Mouse (Mus musculus) heart, embryonic 11.5 days (tissue): ENCODE data around the gene Ttc23. TPM values are rescaled to one million over a fixed set of nuclear protein-coding genes. Genes with fewer than 3 reads are reported as not detected.
A peak's percentile ranks its signal among the peaks of the same experiment; 100 is the strongest.

Experiments
- ATAC-seq: fragments of 200-750 bp; cut with Nextera tagmentation; replicated peaks from 2 replicates; pipeline ENCODE4 v1.8.0; 2017; ENCODE audit warnings: moderate library complexity; ENCODE audit not compliant: insufficient number of reproducible peaks, low FRiP score, low TSS enrichment
- H3K27ac ChIP-seq: fragments of 300-500 bp; sonication (generic); 2 replicates; pipeline ENCODE4 v1.5.1; 2014; ENCODE audit warnings: mild to moderate bottlenecking, low read depth, low read length
- H3K27me3 ChIP-seq: fragments of 300-500 bp; sonication (generic); 2 replicates; pipeline ENCODE4 v1.6.1; 2014; ENCODE audit warnings: mild to moderate bottlenecking, low read length, mixed read lengths; ENCODE audit not compliant: control insufficient read depth, insufficient read depth
- H3K36me3 ChIP-seq: fragments of 300-500 bp; sonication (generic); 2 replicates; pipeline ENCODE4 v1.6.1; 2014; ENCODE audit warnings: mild to moderate bottlenecking, low read length, moderate library complexity, mixed read lengths; ENCODE audit not compliant: control insufficient read depth, insufficient read depth
- H3K4me1 ChIP-seq: fragments of 300-500 bp; sonication (generic); 2 replicates; pipeline ENCODE4 v1.6.1; 2014; ENCODE audit warnings: low read length; ENCODE audit not compliant: control insufficient read depth, insufficient read depth
- H3K4me2 ChIP-seq: fragments of 300-500 bp; sonication (generic); 2 replicates; pipeline ENCODE4 v1.6.1; 2014; ENCODE audit warnings: mild to moderate bottlenecking, moderate library complexity
- H3K4me3 ChIP-seq: fragments of 300-500 bp; sonication (generic); 2 replicates; pipeline ENCODE4 v1.5.1; 2014; ENCODE audit warnings: low read depth, low read length
- H3K9ac ChIP-seq: fragments of 300-500 bp; sonication (generic); 2 replicates; pipeline ENCODE4 v1.6.1; 2014; ENCODE audit warnings: mild to moderate bottlenecking, low read depth, low read length, moderate library complexity
- H3K9me3 ChIP-seq: fragments of 300-500 bp; sonication (generic); replicated peaks from 2 replicates; pipeline ENCODE4 v1.6.1; 2016; ENCODE audit warnings: low read length; ENCODE audit not compliant: control insufficient read depth
- WGBS: fragments of 180-500 bp; shearing (Covaris S2); extraction: QIAGEN DNeasy Blood & Tissue Kit; methylation state at CpG from one replicate; pipeline ENCODE4 v1.1.7; 2014; ENCODE audit not compliant: insufficient replicate concordance; 5-methylcytosine and 5-hydroxymethylcytosine counted together
- polyA plus RNA-seq: library from polyadenylated mRNA; unstranded; fragments of >200 nt; fragmentation: Nextera tagmentation; extraction: Ambion mirVana; gene quantifications from 2 replicates; pipeline ENCODE4 v1.2.1, GENCODE M21; 2014

Gene Ttc23
- polyA plus RNA-seq, 1 experiment from 2014 or later, result 24.6 TPM

DNA sequence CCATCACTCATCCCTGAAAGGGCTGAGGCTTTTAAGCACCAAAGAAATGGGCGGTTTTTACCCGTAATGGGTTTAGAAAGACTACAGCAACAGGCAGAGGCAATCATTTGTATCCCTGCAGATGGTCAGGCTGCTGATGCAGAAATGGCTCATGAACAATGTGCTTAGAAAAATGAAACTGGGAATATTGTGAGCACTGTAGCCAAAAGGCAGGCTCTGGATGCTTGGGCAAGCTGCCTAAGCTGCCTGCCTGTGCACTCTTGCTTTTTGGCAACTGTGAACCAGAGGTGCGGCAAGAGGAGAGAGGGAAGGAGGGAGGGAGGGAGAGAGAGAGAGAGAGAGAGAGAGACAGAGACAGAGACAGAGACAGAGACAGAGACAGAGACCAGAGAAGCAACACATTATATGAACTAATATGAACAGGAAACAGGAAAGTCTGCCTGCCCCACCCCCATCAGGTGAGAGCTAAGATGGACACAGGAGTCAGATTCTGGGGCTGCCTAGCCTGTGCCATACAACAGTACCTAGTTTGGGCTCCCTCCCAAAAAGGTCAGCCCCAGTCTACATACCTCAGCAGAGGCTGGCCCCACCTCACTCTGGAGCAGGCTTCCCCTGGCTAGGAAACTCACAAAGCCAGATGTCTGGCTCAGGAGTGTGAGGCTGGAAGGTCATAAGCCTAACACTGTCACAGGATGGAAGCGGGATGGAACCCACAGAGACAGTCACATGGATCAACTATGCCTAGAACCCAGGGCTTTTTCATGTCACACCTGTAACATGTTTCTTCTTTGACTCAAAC, 102.4 kb downstream of the Ttc23 start:
- Histone ChIP-seq H3K36me3 (peaks cover 4% of the 10 kb centered on the region; the same call in 1 of the 2 replicates), H3K27me3 (no peaks in the 10 kb centered on the region), H3K9ac (no peak overlapping the region), H3K4me3 (no peak overlapping the region), H3K4me2 (no peak overlapping the region), H3K27ac (no peak overlapping the region), H3K9me3 (no peaks in the 10 kb centered on the region), H3K4me1 (no peaks in the 10 kb centered on the region)
- 73% methylated on average over 4 of the region's 4 CpGs for WGBS
- no peak for ATAC-seq

DNA sequence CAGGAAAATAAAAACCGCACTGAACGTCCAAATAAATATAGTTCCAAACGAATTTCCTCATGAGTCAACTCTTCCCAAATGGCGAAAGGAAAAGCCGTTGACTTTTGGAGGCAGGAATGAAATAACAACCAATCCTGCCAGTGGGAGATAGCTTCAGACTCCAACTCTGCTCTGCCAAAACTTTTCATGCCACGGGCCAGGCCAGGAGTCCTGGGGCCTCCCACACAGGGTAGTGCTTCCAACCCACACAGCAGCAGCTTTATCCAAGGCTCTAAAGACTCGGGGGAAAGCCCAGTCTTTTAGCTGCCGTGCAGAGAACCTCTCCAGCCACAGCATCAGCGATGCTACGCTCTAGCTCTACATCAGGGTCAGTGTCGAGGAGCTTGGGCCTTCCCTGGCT, 107.4 kb downstream of the Ttc23 start:
- H3K36me3 ChIP-seq, result no peaks in the 10 kb centered on the region
- H3K4me2 ChIP-seq, result no peak overlapping the region
- no peak overlapping the region for H3K4me3 ChIP-seq
- no peaks in the 10 kb centered on the region; the same call in 1 of the 2 replicates for H3K4me1 ChIP-seq
- no peaks in the 10 kb centered on the region for H3K9me3 ChIP-seq
- no peak overlapping the region for H3K9ac ChIP-seq
- WGBS, result 70% methylated on average over 11 of the region's 11 CpGs
- no peak for ATAC-seq
- H3K27me3 ChIP-seq, result peaks cover 10% of the 10 kb centered on the region
- no peak overlapping the region for H3K27ac ChIP-seq

DNA sequence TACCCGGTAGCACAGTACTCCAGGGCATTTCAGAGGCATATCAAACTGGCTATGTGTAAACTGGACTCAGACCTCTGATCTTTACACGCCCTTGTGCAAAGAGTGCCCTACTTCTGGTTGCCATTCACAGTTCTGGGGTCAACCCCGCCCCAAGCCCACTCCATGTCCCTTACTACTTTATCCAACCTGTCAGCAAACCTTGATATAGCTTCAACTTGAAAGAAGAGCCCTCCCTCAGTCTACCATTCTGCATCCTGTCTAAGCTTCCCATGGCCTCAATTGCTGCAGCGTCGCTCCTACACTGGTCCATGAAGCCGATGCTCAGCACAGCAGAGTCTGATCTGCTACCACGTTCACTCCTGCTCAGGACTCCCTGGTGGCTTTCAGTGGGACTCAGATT, 108.2 kb downstream of the Ttc23 start:
- H3K36me3 ChIP-seq, result no peaks in the 10 kb centered on the region
- no peaks in the 10 kb centered on the region for H3K9me3 ChIP-seq
- peaks cover 10% of the 10 kb centered on the region for H3K27me3 ChIP-seq
- ATAC-seq, result no peak
- no peak overlapping the region for H3K4me2 ChIP-seq
- WGBS, result 79% methylated on average over 7 of the region's 7 CpGs
- H3K4me3 ChIP-seq, result no peak overlapping the region
- H3K4me1 ChIP-seq, result no peaks in the 10 kb centered on the region; the same call in 1 of the 2 replicates
- no peak overlapping the region for H3K9ac ChIP-seq
- no peak overlapping the region for H3K27ac ChIP-seq

DNA sequence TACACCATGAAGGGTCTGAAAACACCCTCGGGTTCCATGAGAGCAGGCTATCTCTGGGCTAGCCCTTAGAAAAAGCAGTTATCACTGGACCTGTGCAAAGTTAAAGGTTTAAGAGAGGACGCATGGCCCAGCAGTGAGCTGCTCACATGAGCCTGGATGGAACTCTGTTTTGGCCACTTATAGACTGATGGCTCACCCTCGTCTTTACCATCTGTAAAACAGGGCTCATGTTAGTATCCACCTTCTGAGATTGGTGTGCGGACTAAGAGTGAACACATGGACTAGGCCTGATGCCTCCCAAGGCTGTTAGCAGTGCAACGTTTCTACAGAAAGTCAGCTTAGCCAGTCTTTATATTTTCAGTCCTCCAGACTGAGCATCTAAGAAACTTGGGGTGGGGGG, 109.4 kb downstream of the Ttc23 start:
- Histone ChIP-seq H3K4me2 (no peak overlapping the region), H3K27me3 (peaks cover 10% of the 10 kb centered on the region), H3K9me3 (no peaks in the 10 kb centered on the region), H3K36me3 (no peaks in the 10 kb centered on the region), H3K9ac (no peak overlapping the region), H3K4me3 (no peak overlapping the region), H3K27ac (no peak overlapping the region), H3K4me1 (no peaks in the 10 kb centered on the region; the same call in 1 of the 2 replicates)
- no peak for ATAC-seq
- 71% methylated on average over 5 of the region's 5 CpGs for WGBS

DNA sequence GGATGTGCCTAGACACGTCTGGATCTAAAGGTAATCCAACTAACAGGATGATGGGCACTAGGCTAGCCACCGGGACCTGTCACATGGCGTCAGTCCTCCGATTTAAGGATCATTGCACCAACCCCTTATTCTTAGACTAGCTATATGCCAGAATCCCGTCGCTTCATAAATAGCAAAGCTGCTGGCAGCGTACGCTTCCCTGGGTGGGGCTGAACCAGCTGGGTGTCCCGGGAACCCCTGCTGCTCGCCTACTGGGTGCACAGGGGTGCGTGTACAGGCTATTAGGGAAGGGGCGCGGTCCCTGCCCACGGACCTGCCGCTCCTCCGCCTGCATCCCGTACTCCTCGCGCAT, 111.3 kb downstream of the Ttc23 start:
- H3K9me3 ChIP-seq, result no peaks in the 10 kb centered on the region
- H3K4me1 ChIP-seq, result no peaks in the 10 kb centered on the region; the same call in 1 of the 2 replicates
- H3K9ac ChIP-seq, result peak overlapping the region; percentile 69
- 3% methylated on average over 19 of the region's 19 CpGs for WGBS
- H3K36me3 ChIP-seq, result no peaks in the 10 kb centered on the region
- H3K4me2 ChIP-seq, result peak overlapping the region; percentile 100
- peaks cover 10% of the 10 kb centered on the region for H3K27me3 ChIP-seq
- no peak overlapping the region for H3K27ac ChIP-seq
- peak overlapping the region; percentile 63 for H3K4me3 ChIP-seq
- no peak for ATAC-seq

DNA sequence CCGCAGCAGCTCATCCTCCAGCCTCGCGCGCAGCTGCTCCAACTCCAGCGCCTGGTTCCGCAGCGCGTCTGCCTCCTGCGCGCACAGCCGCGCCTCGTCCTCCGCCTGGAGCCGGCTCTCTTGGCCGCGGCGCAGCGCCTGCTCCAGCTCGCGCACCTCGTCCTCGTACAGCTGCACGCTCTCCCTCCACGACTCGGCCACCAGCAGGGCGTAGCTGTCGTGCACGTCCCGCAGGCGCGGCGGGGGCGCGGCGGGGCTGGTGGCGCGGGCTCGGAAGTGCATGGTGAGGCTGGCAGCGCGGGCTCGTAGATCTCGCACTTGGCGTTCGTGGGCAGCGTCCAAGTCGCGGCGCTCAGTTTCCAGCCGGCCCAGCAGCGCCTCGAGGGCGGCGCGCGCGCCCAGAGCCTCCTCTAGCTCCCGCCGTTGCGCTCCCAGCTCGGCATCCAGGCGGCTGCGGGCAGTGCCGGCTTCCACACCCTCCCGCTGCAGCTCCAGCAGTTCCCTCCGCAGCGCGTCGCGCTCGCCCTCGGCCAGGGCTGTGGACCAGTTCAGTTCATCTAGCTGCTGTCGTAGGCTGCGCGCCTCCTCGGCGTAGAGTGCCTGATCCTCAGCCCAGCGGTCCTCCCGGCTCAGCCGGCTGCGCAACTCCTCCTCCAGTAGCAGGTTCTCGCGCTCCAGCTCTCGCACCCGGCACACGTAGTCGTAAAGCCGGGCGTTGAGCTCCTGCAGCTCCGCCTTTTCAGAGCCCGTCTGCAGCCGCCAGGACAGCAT, 111.8 kb downstream of the Ttc23 start:
- H3K4me2 ChIP-seq, result peak overlapping the region; percentile 100
- peak; percentile 62 for ATAC-seq
- H3K27ac ChIP-seq, result no peak overlapping the region
- H3K27me3 ChIP-seq, result peaks cover 10% of the 10 kb centered on the region
- H3K9ac ChIP-seq, result peak overlapping the region; percentile 69
- H3K9me3 ChIP-seq, result no peaks in the 10 kb centered on the region
- WGBS, result under 1% methylated on average over 92 of the region's 92 CpGs
- H3K4me3 ChIP-seq, result peak overlapping the region; percentile 63
- H3K4me1 ChIP-seq, result no peaks in the 10 kb centered on the region; the same call in 1 of the 2 replicates
- H3K36me3 ChIP-seq, result no peaks in the 10 kb centered on the region

DNA sequence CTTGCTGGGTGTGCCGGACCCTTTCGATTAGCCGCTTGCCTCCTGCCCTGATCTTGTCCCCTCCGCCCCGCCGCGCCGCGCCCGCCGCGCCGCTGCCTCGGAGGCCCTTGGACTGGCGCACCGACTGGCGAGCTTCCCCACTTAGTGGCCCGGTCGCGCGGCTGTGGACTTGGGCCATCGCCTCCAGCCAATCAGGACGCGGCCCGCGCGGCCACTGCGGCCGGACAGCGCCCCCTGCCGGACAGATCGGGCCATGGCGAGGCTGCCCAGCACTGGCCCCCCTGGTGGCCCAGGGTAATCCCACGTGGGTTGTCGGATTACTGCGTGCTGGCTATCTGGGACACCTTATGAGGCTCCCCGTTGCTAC, 112.4 kb downstream of the Ttc23 start, which contains the start of gene Synm:
TSS of gene Synm (minus strand) at position 114 of the 367 bp plus-strand sequence.
- H3K4me2 ChIP-seq, result peak within 1 kb of the TSS; percentile 100
- no peaks in the 10 kb centered on the region for H3K36me3 ChIP-seq
- under 1% methylated on average over 37 of the region's 37 CpGs for WGBS
- ATAC-seq, result peak; percentile 86
- H3K27me3 ChIP-seq, result peaks cover 10% of the 10 kb centered on the region
- H3K27ac ChIP-seq, result no peak within 1 kb of the TSS
- H3K4me1 ChIP-seq, result no peaks in the 10 kb centered on the region; the same call in 1 of the 2 replicates
- H3K9me3 ChIP-seq, result no peaks in the 10 kb centered on the region
- peak within 1 kb of the TSS; percentile 63 for H3K4me3 ChIP-seq
- H3K9ac ChIP-seq, result peak within 1 kb of the TSS; percentile 69

DNA sequence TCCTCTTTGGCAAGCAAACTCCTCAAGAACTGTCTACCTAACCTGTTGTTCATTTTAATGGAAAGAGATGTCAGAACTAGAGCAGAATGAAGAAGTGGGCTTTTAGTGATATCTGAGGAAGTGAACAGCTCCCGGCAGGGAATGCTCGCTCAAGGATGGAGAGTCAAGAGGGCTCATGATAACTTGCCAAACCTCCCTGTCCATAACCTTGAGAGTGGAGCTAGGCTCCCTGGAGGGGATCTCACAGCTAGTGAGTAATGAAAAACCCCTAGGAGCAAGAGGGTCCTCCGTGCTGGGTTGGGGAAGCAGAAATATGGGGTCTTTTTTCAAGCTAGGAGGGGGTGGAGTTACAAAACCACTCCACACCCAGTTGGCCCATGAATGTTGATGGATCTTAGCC, 116.4 kb downstream of the Ttc23 start:
- ATAC-seq, result no peak
- Histone ChIP-seq H3K27ac (no peak overlapping the region), H3K9ac (no peak overlapping the region), H3K4me2 (no peak overlapping the region), H3K4me1 (no peaks in the 10 kb centered on the region; the same call in 1 of the 2 replicates), H3K9me3 (no peaks in the 10 kb centered on the region), H3K36me3 (no peaks in the 10 kb centered on the region), H3K27me3 (peaks cover 4% of the 10 kb centered on the region), H3K4me3 (no peak overlapping the region)
- 50% methylated on average over 3 of the region's 3 CpGs for WGBS
